Mouse (Mus musculus): ENCODE measurements at regions not wholly inside any gene's neighbourhood (a gene's known extent, or its start where the extent isn't known, plus 50 kb on each side); places are given as distances from the start of the nearest gene placed in this dataset.
"Not testable (repeated sequence)": the region's sequence is repeated elsewhere in the genome, so short reads cannot be mapped to it uniquely, and the experiment has no call there.

DNA sequence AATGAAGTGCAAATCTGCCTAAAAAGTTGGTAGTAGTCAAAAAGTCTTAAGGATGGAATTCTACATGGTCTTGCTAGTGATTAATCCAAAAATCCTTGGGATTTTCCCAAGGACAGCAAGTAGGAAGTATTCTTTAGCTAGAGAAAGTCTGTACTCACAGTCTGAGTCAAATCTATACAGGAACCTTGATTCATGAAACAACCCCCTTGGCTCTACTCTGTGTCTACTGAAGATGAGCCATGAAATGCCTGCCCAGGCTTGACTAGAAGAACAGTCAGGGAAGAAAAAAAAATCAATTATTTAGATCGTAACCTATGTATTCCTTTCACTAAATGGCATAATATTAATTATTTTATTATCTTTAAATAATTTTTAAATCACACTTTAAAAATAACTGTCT lies 454.2 kb downstream of the Inhba start:
- H3K27me3 ChIP-seq (ENCODE audit: control insufficient read depth, insufficient read depth, low read length) = no peaks in the 10 kb centered on the region
- no peaks in the 10 kb centered on the region for H3K36me3 ChIP-seq (ENCODE audit: control insufficient read depth, insufficient read depth, low read length)
- no peak overlapping the region for H3K4me2 ChIP-seq
- H3K4me3 ChIP-seq (ENCODE audit: low read depth, low read length) = no peak overlapping the region
- WGBS (ENCODE audit: insufficient replicate concordance) = 89% methylated on average over 1 of the region's 1 CpGs
- no peak overlapping the region for H3K27ac ChIP-seq (ENCODE audit: low read depth, low read length)
- no peak for ATAC-seq (replicated peaks; ENCODE audit: insufficient number of reproducible peaks, low FRiP score, low TSS enrichment)
- no peaks in the 10 kb centered on the region for H3K4me1 ChIP-seq (ENCODE audit: control insufficient read depth, insufficient read depth, low read length)
- no peaks in the 10 kb centered on the region for H3K9me3 ChIP-seq (replicated peaks; ENCODE audit: control insufficient read depth, low read length)
- no peak overlapping the region for H3K9ac ChIP-seq (ENCODE audit: low read depth, low read length)

DNA sequence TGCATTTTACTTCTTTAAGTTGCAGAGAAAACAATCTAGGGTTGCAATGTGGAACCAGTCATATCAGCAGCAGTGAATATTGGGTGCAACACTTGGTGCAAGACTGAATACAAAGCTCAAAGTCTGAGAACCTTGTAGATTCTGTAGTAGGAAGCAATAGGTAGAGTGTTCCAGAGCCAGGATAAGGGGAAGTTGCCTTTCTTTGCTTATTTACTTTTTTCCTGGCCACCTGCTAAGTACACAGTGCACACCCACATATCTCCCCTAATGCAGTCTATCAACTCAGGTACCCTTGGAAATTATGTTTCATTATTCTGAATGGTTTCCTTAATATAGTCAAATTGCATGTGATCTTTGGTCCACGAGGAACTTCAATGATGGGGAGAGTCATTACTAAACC lies 464.9 kb downstream of the Inhba start:
- 58% methylated on average over 1 of the region's 1 CpGs for whole genome bisulfite sequencing (ENCODE audit: insufficient replicate concordance)
- no peak overlapping the region for H3K4me3 ChIP-seq (ENCODE audit: low read depth, low read length)

GRCm38 (mm10) chr13:16487292-16487691 lies 475.6 kb downstream of the Inhba start:
- ATAC-seq (replicated peaks; ENCODE audit: insufficient number of reproducible peaks, low FRiP score, low TSS enrichment) = no peak
- H3K4me1 ChIP-seq (ENCODE audit: control insufficient read depth, insufficient read depth, low read length) = no peaks in the 10 kb centered on the region
- H3K36me3 ChIP-seq (ENCODE audit: control insufficient read depth, insufficient read depth, low read length) = no peaks in the 10 kb centered on the region
- no peaks in the 10 kb centered on the region for H3K9me3 ChIP-seq (replicated peaks; ENCODE audit: control insufficient read depth, low read length)
- H3K27ac ChIP-seq (ENCODE audit: low read depth, low read length) = no peak overlapping the region
- no peak overlapping the region for H3K4me2 ChIP-seq
- H3K9ac ChIP-seq (ENCODE audit: low read depth, low read length) = no peak overlapping the region
- H3K4me3 ChIP-seq (ENCODE audit: low read depth, low read length) = no peak overlapping the region
- H3K27me3 ChIP-seq (ENCODE audit: control insufficient read depth, insufficient read depth, low read length) = no peaks in the 10 kb centered on the region

More for the DNA sequence above, 464.9 kb downstream of the Inhba start:
- Histone ChIP-seq H3K4me1 (ENCODE audit: control insufficient read depth, insufficient read depth, low read length) (no peaks in the 10 kb centered on the region), H3K9me3 (replicated peaks; ENCODE audit: control insufficient read depth, low read length) (no peaks in the 10 kb centered on the region), H3K9ac (ENCODE audit: low read depth, low read length) (no peak overlapping the region), H3K27me3 (ENCODE audit: control insufficient read depth, insufficient read depth, low read length) (no peaks in the 10 kb centered on the region), H3K4me2 (no peak overlapping the region), H3K36me3 (ENCODE audit: control insufficient read depth, insufficient read depth, low read length) (no peaks in the 10 kb centered on the region), H3K27ac (ENCODE audit: low read depth, low read length) (no peak overlapping the region)
- no peak for ATAC-seq (replicated peaks; ENCODE audit: insufficient number of reproducible peaks, low FRiP score, low TSS enrichment)

- not testable (repeated sequence) for H3K27ac ChIP-seq (ENCODE audit: low read depth, low read length); H3K4me3 ChIP-seq (ENCODE audit: low read depth, low read length); H3K4me1 ChIP-seq (ENCODE audit: control insufficient read depth, insufficient read depth, low read length); H3K36me3 ChIP-seq (ENCODE audit: control insufficient read depth, insufficient read depth, low read length); ATAC-seq (replicated peaks; ENCODE audit: insufficient number of reproducible peaks, low FRiP score, low TSS enrichment); H3K27me3 ChIP-seq (ENCODE audit: control insufficient read depth, insufficient read depth, low read length); H3K9me3 ChIP-seq (replicated peaks; ENCODE audit: control insufficient read depth, low read length); H3K9ac ChIP-seq (ENCODE audit: low read depth, low read length); H3K4me2 ChIP-seq
- WGBS (ENCODE audit: insufficient replicate concordance) = 30% methylated on average over 6 of the region's 6 CpGs
Measured at GRCm38 (mm10) chr13:16490680-16491079, 479.0 kb downstream of the Inhba start.

DNA sequence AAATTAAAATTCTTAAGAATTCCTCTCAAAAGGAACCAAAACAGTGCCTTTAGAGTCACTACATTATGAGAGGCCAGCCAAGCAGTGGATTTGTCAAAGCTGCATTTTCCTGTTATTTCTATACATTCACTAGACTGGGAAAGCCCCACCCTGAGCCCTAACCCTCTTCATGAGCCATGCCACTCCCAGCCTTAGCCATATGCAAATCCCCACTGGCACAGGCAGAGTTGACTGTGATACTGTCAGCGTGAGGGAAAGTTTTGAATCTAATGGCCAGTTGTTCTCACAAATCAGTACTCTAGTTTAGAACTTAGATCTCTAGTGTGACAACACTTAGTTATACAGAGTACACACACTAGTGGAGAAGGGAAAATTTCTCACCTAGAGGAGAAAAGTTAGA lies 486.4 kb downstream of the Inhba start:
- no peaks in the 10 kb centered on the region for H3K36me3 ChIP-seq (ENCODE audit: control insufficient read depth, insufficient read depth, low read length)
- no peaks in the 10 kb centered on the region for H3K4me1 ChIP-seq (ENCODE audit: control insufficient read depth, insufficient read depth, low read length)
- H3K4me3 ChIP-seq (ENCODE audit: low read depth, low read length) = no peak overlapping the region
- WGBS (ENCODE audit: insufficient replicate concordance) = 74% methylated on average over 1 of the region's 1 CpGs
- no peaks in the 10 kb centered on the region for H3K27me3 ChIP-seq (ENCODE audit: control insufficient read depth, insufficient read depth, low read length)
- no peak overlapping the region for H3K9ac ChIP-seq (ENCODE audit: low read depth, low read length)
- H3K9me3 ChIP-seq (replicated peaks; ENCODE audit: control insufficient read depth, low read length) = no peaks in the 10 kb centered on the region
- no peak overlapping the region for H3K4me2 ChIP-seq
- no peak overlapping the region for H3K27ac ChIP-seq (ENCODE audit: low read depth, low read length)
- no peak for ATAC-seq (replicated peaks; ENCODE audit: insufficient number of reproducible peaks, low FRiP score, low TSS enrichment)

DNA sequence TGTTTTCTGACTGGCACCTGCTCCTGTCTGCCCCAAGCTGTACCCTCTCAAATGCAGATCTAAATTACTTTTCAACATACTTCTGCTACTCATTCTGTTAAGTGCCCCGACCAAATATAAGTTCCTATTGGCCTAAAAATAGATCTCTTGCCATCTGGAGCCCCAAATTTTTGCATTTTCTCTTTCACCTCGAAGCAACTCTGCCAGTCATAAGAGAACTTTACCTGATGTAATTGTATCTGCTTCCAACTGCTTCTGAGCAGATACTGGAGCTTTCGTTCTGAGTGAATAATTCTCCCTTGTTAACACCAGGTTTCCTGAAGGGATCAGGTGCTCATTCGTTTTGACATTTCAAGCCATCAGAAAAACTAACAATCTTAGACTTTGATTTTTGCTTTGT lies 501.2 kb downstream of the Inhba start:
- H3K4me1 ChIP-seq (ENCODE audit: control insufficient read depth, insufficient read depth, low read length) = no peaks in the 10 kb centered on the region
- ATAC-seq (replicated peaks; ENCODE audit: insufficient number of reproducible peaks, low FRiP score, low TSS enrichment) = no peak
- no peaks in the 10 kb centered on the region for H3K36me3 ChIP-seq (ENCODE audit: control insufficient read depth, insufficient read depth, low read length)
- H3K4me3 ChIP-seq (ENCODE audit: low read depth, low read length) = no peak overlapping the region
- 62% methylated on average over 4 of the region's 4 CpGs for WGBS (ENCODE audit: insufficient replicate concordance)
- H3K27ac ChIP-seq (ENCODE audit: low read depth, low read length) = no peak overlapping the region
- H3K27me3 ChIP-seq (ENCODE audit: control insufficient read depth, insufficient read depth, low read length) = no peaks in the 10 kb centered on the region
- H3K9me3 ChIP-seq (replicated peaks; ENCODE audit: control insufficient read depth, low read length) = no peaks in the 10 kb centered on the region
- no peak overlapping the region for H3K9ac ChIP-seq (ENCODE audit: low read depth, low read length)
- H3K4me2 ChIP-seq = no peak overlapping the region

DNA sequence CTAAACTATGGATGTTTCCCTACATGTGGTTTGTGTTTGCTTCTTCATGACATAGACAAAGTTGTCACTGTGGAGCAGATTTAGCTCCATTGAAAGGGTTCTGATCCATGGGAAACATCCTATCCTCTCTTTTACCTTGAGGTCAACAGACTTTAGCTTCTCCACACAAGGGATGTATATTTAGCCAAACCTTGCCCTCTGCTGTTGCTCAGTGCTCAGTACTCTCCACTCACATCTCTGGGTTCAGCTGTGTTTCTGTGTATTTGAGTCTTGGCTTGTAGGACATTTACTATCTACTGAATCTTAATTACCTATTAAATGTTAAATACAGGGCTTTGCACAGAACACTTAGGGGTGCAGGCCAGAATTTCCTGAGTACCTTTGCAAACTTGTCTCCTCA lies 503.5 kb downstream of the Inhba start:
- Histone ChIP-seq H3K27ac (ENCODE audit: low read depth, low read length) (no peak overlapping the region), H3K27me3 (ENCODE audit: control insufficient read depth, insufficient read depth, low read length) (no peaks in the 10 kb centered on the region), H3K9ac (ENCODE audit: low read depth, low read length) (no peak overlapping the region)

GRCm38 (mm10) chr13:16529036-16529435 lies 517.4 kb downstream of the Inhba start:
- H3K4me3 ChIP-seq (ENCODE audit: low read depth, low read length) = no peak overlapping the region
- no peak for ATAC-seq (replicated peaks; ENCODE audit: insufficient number of reproducible peaks, low FRiP score, low TSS enrichment)
- H3K27ac ChIP-seq (ENCODE audit: low read depth, low read length) = no peak overlapping the region
- no peaks in the 10 kb centered on the region for H3K36me3 ChIP-seq (ENCODE audit: control insufficient read depth, insufficient read depth, low read length)
- H3K9me3 ChIP-seq (replicated peaks; ENCODE audit: control insufficient read depth, low read length) = no peaks in the 10 kb centered on the region
- no peaks in the 10 kb centered on the region for H3K4me1 ChIP-seq (ENCODE audit: control insufficient read depth, insufficient read depth, low read length)
- WGBS (ENCODE audit: insufficient replicate concordance) = 41% methylated on average over 5 of the region's 5 CpGs
- H3K4me2 ChIP-seq = no peak overlapping the region
- H3K27me3 ChIP-seq (ENCODE audit: control insufficient read depth, insufficient read depth, low read length) = no peaks in the 10 kb centered on the region
- H3K9ac ChIP-seq (ENCODE audit: low read depth, low read length) = no peak overlapping the region

More for the DNA sequence above, 503.5 kb downstream of the Inhba start:
- no peaks in the 10 kb centered on the region for H3K36me3 ChIP-seq (ENCODE audit: control insufficient read depth, insufficient read depth, low read length)
- H3K4me2 ChIP-seq = no peak overlapping the region
- H3K4me3 ChIP-seq (ENCODE audit: low read depth, low read length) = no peak overlapping the region
- H3K9me3 ChIP-seq (replicated peaks; ENCODE audit: control insufficient read depth, low read length) = no peaks in the 10 kb centered on the region
- no peak for ATAC-seq (replicated peaks; ENCODE audit: insufficient number of reproducible peaks, low FRiP score, low TSS enrichment)
- H3K4me1 ChIP-seq (ENCODE audit: control insufficient read depth, insufficient read depth, low read length) = no peaks in the 10 kb centered on the region

- Histone ChIP-seq H3K4me1 (ENCODE audit: control insufficient read depth, insufficient read depth, low read length) (no peaks in the 10 kb centered on the region), H3K36me3 (ENCODE audit: control insufficient read depth, insufficient read depth, low read length) (no peaks in the 10 kb centered on the region), H3K27ac (ENCODE audit: low read depth, low read length) (no peak overlapping the region), H3K27me3 (ENCODE audit: control insufficient read depth, insufficient read depth, low read length) (no peaks in the 10 kb centered on the region), H3K9me3 (replicated peaks; ENCODE audit: control insufficient read depth, low read length) (no peaks in the 10 kb centered on the region), H3K4me3 (ENCODE audit: low read depth, low read length) (no peak overlapping the region), H3K9ac (ENCODE audit: low read depth, low read length) (no peak overlapping the region), H3K4me2 (no peak overlapping the region)
- WGBS (ENCODE audit: insufficient replicate concordance) = 46% methylated on average over 5 of the region's 5 CpGs
- no peak for ATAC-seq (replicated peaks; ENCODE audit: insufficient number of reproducible peaks, low FRiP score, low TSS enrichment)
Measured at GRCm38 (mm10) chr13:16543771-16544170, 532.1 kb downstream of the Inhba start.
